Mouse (Mus musculus): ENCODE results near the gene Mvb12b.

GRCm38 (mm10) chr2:33700581-33701445 is 186.9 kb downstream of the Mvb12b start:
- no peak for TF ChIP-seq GATA1 (IDR thresholded peaks at IDR 0.05; ENCODE audit: borderline replicate concordance, low read length)
- TF ChIP-seq FLI1 (IDR thresholded peaks at IDR 0.05; ENCODE audit: low read length) = no peak

Data from megakaryocyte, embryonic 14.5 days (primary cell).